Mouse (Mus musculus): ENCODE measurements around the gene Mcm2. TPM values are rescaled to one million over a fixed set of nuclear protein-coding genes. Genes with fewer than 3 reads are reported as not detected.

The Mcm2 gene
- total and polyA plus RNA-seq, 2 experiments from 2014 or later: 25.2 to 38.8 TPM

DNA sequence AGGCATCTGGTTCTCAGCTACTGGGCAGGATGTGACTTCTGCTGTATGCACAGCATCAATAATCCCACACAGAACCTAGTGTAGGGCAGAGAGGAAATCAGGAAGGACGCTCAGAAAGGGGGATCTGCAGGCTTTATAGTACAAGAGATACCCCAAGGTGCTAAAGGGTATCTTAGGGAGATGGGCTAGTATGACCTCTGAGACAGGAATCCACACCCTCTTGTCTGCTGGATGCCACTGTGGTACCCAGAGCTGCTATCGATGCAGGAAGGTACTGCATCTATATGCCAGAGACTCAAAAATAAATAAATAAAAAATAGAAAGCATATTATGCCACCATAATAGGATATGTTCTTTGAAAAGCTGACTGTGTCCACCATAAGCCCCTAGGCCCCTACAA, 1.0 kb upstream of the Mcm2 start:
- H3K9me3 ChIP-seq (replicated peaks; ENCODE audit: control insufficient read depth, low read length): no peaks in the 10 kb centered on the region
- peaks cover 4% of the 10 kb centered on the region; the same call in 1 of the 2 replicates for H3K36me3 ChIP-seq (replicated peaks; ENCODE audit: control insufficient read depth, insufficient read depth, low read length)
- no peak overlapping the region for H3K4me2 ChIP-seq (ENCODE audit: low read depth, low read length)
- WGBS: 87% methylated on average over 2 of the region's 2 CpGs
- peaks cover 30% of the 10 kb centered on the region for H3K4me1 ChIP-seq (ENCODE audit: control insufficient read depth, insufficient read depth)
- no peak overlapping the region for H3K9ac ChIP-seq (replicated peaks; ENCODE audit: low read depth, low read length)
- TF ChIP-seq CTCF (IDR thresholded peaks at IDR 0.05; ENCODE audit: low read depth) (no peak), EP300 (IDR thresholded peaks at IDR 0.05; ENCODE audit: low read depth) (no peak)
- no peaks in the 10 kb centered on the region for H3K27me3 ChIP-seq (ENCODE audit: control insufficient read depth, insufficient read depth, low read length)
- H3K4me3 ChIP-seq (ENCODE audit: low read depth, low read length): no peak overlapping the region
- no peak for DNase-seq (ENCODE audit: low spot score)
- ATAC-seq (ENCODE audit: insufficient read depth, low read depth): no peak
- no peak overlapping the region for H3K27ac ChIP-seq (ENCODE audit: low read depth)

DNA sequence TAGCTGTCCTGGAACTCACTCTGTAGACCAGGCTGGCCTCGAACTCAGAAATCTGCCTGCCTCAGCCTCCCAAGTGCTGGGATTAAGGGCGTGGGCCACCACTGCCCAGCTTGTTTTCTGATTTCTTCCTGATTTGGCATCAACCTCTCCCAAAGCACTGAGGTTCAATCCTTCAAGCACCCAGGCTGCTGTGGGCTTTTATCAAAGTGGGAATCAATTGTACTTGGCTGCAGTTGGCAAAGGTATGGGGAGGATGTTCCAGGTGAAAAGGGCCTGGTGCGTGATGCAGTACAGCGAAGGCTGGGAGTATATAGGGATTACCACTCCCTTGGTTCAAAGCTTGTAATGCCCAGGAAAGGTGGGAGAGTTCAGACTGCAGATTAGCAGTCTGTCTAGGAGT, 506 bp upstream of the Mcm2 start:
- no peaks in the 10 kb centered on the region for H3K27me3 ChIP-seq (ENCODE audit: control insufficient read depth, insufficient read depth, low read length)
- 58% methylated on average over 4 of the region's 4 CpGs for WGBS
- H3K4me1 ChIP-seq (ENCODE audit: control insufficient read depth, insufficient read depth): peaks cover 24% of the 10 kb centered on the region
- H3K9me3 ChIP-seq (replicated peaks; ENCODE audit: control insufficient read depth, low read length): no peaks in the 10 kb centered on the region
- no peak overlapping the region for H3K9ac ChIP-seq (replicated peaks; ENCODE audit: low read depth, low read length)
- no peak overlapping the region for H3K27ac ChIP-seq (ENCODE audit: low read depth)
- DNase-seq (ENCODE audit: low spot score) (no peak), ATAC-seq (ENCODE audit: insufficient read depth, low read depth) (no peak)
- H3K4me3 ChIP-seq (ENCODE audit: low read depth, low read length): peak overlapping the region; percentile 65; the same call in 1 of the 2 replicates
- TF ChIP-seq EP300 (IDR thresholded peaks at IDR 0.05; ENCODE audit: low read depth) (no peak), CTCF (IDR thresholded peaks at IDR 0.05; ENCODE audit: low read depth) (no peak)
- H3K36me3 ChIP-seq (replicated peaks; ENCODE audit: control insufficient read depth, insufficient read depth, low read length): peaks cover 6% of the 10 kb centered on the region; the same call in 1 of the 2 replicates
- H3K4me2 ChIP-seq (ENCODE audit: low read depth, low read length): peak overlapping the region; percentile 85

DNA sequence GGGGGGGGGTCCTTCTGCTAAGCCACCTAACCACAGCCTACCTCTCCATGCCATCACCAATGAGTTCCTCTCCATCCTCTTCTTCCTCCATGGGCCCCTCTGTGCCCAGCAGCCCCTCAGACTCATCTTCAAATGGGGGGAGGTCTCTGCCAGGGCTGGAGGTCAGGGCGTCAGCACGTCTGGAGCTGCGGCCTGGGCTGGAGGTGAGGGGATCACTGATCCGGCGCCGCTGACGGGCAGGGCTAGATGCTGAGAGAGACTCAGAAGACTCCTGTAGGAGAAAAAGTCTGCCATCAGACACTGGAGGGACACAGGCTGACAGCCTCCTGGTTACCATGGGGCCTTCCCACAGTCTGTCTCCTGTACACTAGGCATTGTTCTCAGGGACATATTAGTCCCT, 1.3 kb downstream of the Mcm2 start:
- DNase-seq (ENCODE audit: low spot score): no peak
- no peak for TF ChIP-seq CTCF (IDR thresholded peaks at IDR 0.05; ENCODE audit: low read depth)
- TF ChIP-seq EP300 (IDR thresholded peaks at IDR 0.05; ENCODE audit: low read depth): no peak
- H3K27ac ChIP-seq (ENCODE audit: low read depth): no peak overlapping the region
- peaks cover 17% of the 10 kb centered on the region for H3K36me3 ChIP-seq (replicated peaks; ENCODE audit: control insufficient read depth, insufficient read depth, low read length)
- no peak overlapping the region for H3K9ac ChIP-seq (replicated peaks; ENCODE audit: low read depth, low read length)
- 50% methylated on average over 7 of the region's 7 CpGs for WGBS
- peak overlapping the region; percentile 85; the same call in 1 of the 2 replicates for H3K4me2 ChIP-seq (ENCODE audit: low read depth, low read length)
- no peak for ATAC-seq (ENCODE audit: insufficient read depth, low read depth)
- no peaks in the 10 kb centered on the region for H3K9me3 ChIP-seq (replicated peaks; ENCODE audit: control insufficient read depth, low read length)
- peaks cover 11% of the 10 kb centered on the region; the same call in 1 of the 2 replicates for H3K4me1 ChIP-seq (ENCODE audit: control insufficient read depth, insufficient read depth)
- H3K27me3 ChIP-seq (ENCODE audit: control insufficient read depth, insufficient read depth, low read length): no peaks in the 10 kb centered on the region
- no peak overlapping the region for H3K4me3 ChIP-seq (ENCODE audit: low read depth, low read length)

DNA sequence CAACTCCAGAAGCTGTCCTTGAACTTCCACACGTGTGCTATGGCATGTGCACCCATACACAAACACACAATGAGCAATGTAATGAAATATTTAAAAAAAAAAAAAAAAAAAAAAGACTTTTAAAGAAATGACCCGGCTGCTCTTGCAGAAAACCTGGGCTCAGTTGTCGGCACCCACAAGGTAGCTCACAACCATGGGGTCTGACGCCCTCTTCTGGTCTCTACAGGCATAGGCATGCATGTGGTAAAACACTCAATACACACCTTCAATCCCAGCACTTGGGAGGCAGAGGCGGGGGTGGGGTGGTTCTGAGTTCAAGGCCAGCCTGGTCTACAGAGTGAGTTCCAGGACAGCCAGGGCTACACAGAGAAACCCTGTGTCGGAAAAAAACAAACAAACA, 2.6 kb downstream of the Mcm2 start:
- peaks cover 30% of the 10 kb centered on the region for H3K36me3 ChIP-seq (replicated peaks; ENCODE audit: control insufficient read depth, insufficient read depth, low read length)
- TF ChIP-seq CTCF (IDR thresholded peaks at IDR 0.05; ENCODE audit: low read depth): no peak
- no peak for TF ChIP-seq EP300 (IDR thresholded peaks at IDR 0.05; ENCODE audit: low read depth)
- H3K27me3 ChIP-seq (ENCODE audit: control insufficient read depth, insufficient read depth, low read length): no peaks in the 10 kb centered on the region
- 76% methylated on average over 6 of the region's 6 CpGs for whole genome bisulfite sequencing
- ATAC-seq (ENCODE audit: insufficient read depth, low read depth) (no peak), DNase-seq (ENCODE audit: low spot score) (no peak)
- no peak overlapping the region for H3K4me2 ChIP-seq (ENCODE audit: low read depth, low read length)
- no peak overlapping the region for H3K9ac ChIP-seq (replicated peaks; ENCODE audit: low read depth, low read length)
- H3K4me3 ChIP-seq (ENCODE audit: low read depth, low read length): no peak overlapping the region
- no peaks in the 10 kb centered on the region for H3K9me3 ChIP-seq (replicated peaks; ENCODE audit: control insufficient read depth, low read length)
- H3K4me1 ChIP-seq (ENCODE audit: control insufficient read depth, insufficient read depth): peaks cover 4% of the 10 kb centered on the region; the same call in 1 of the 2 replicates
- no peak overlapping the region for H3K27ac ChIP-seq (ENCODE audit: low read depth)

DNA sequence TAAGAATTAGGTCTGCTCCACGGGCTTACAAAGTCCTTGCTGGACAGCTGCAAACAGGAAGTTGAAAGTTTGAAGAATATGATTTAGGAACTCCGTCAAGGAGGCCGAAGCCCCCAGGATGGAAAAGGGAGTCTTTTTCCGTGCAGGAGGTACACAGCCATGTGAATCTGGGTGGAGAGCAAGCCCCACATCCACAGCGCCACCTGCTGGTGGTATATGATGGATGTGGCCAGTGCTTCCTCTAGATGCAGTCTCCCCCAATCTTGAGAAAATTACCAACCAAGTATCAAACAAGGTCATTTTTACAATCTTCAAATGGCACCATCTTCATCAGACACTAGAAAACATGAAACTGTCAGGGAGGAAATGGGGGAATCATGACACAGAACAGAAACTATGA, 5.0 kb downstream of the Mcm2 start:
- peak; percentile 86 for TF ChIP-seq CTCF (IDR thresholded peaks at IDR 0.05; ENCODE audit: low read depth)
- no peak for TF ChIP-seq EP300 (IDR thresholded peaks at IDR 0.05; ENCODE audit: low read depth)
- DNase-seq (ENCODE audit: low spot score) (peak; percentile 51), ATAC-seq (ENCODE audit: insufficient read depth, low read depth) (no peak)
- no peaks in the 10 kb centered on the region for H3K9me3 ChIP-seq (replicated peaks; ENCODE audit: control insufficient read depth, low read length)
- H3K36me3 ChIP-seq (replicated peaks; ENCODE audit: control insufficient read depth, insufficient read depth, low read length): peaks cover 54% of the 10 kb centered on the region
- no peak overlapping the region for H3K9ac ChIP-seq (replicated peaks; ENCODE audit: low read depth, low read length)
- 0 out of 2 replicates have a peak, but pooled peaks cover 4% of the 10 kb centered on the region for H3K4me1 ChIP-seq (ENCODE audit: control insufficient read depth, insufficient read depth)
- 52% methylated on average over 5 of the region's 5 CpGs for WGBS
- H3K27me3 ChIP-seq (ENCODE audit: control insufficient read depth, insufficient read depth, low read length): no peaks in the 10 kb centered on the region
- no peak overlapping the region for H3K27ac ChIP-seq (ENCODE audit: low read depth)
- no peak overlapping the region for H3K4me3 ChIP-seq (ENCODE audit: low read depth, low read length)
- no peak overlapping the region for H3K4me2 ChIP-seq (ENCODE audit: low read depth, low read length)

DNA sequence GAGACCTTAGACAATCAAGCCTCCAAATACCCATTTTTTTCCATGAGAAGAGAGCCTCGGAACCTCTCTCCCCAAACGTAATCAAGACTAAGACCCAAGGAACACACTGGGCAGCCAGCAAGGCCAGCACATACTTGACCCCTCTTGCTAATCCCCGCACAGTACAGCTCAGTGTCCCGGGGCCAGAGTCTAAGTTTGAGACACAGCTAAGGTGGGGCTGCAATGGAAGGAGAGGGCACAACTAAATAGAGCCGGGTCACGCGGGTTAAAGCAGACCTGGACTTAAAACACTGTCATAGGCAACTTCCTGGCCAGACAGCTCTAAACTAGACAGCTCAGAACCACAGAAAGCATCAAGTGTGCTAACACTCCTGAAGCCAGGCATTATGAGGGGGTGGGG, 7.7 kb downstream of the Mcm2 start:
- TF ChIP-seq CTCF (IDR thresholded peaks at IDR 0.05; ENCODE audit: low read depth): no peak
- no peak for TF ChIP-seq EP300 (IDR thresholded peaks at IDR 0.05; ENCODE audit: low read depth)
- Histone ChIP-seq H3K36me3 (replicated peaks; ENCODE audit: control insufficient read depth, insufficient read depth, low read length) (peaks cover 79% of the 10 kb centered on the region), H3K27me3 (ENCODE audit: control insufficient read depth, insufficient read depth, low read length) (no peaks in the 10 kb centered on the region), H3K9me3 (replicated peaks; ENCODE audit: control insufficient read depth, low read length) (no peaks in the 10 kb centered on the region), H3K9ac (replicated peaks; ENCODE audit: low read depth, low read length) (no peak overlapping the region), H3K4me2 (ENCODE audit: low read depth, low read length) (no peak overlapping the region), H3K4me3 (ENCODE audit: low read depth, low read length) (no peak overlapping the region), H3K4me1 (ENCODE audit: control insufficient read depth, insufficient read depth) (no peaks in the 10 kb centered on the region), H3K27ac (ENCODE audit: low read depth) (no peak overlapping the region)
- DNase-seq (ENCODE audit: low spot score) (no peak), ATAC-seq (ENCODE audit: insufficient read depth, low read depth) (no peak)
- WGBS: 86% methylated on average over 7 of the region's 7 CpGs

All from heart, postnatal 0 days (tissue).